Mouse (Mus musculus) brain, embryonic 14.5 days (tissue): Measurements from ENCODE around the gene Aldh9a1. TPM values are rescaled to one million over a fixed set of nuclear protein-coding genes. Genes with fewer than 3 reads are reported as not detected.
A peak's percentile ranks its signal among the peaks of the same experiment; 100 is the strongest.

ENCODE experiments used
- DNase-seq: peaks from one replicate; pipeline ENCODE4 v3.0.0-alpha.2; 2011; ENCODE audit warnings: low read depth
- CTCF ChIP-seq: fragments of 200-500 bp; IDR thresholded peaks from 2 replicates; pipeline ENCODE4 v1.5.1; 2012; ENCODE audit warnings: inconsistent platforms, mild to moderate bottlenecking, moderate library complexity, borderline replicate concordance; ENCODE audit not compliant: insufficient read depth, insufficient read length; ENCODE audit errors: extremely low read depth
- POLR2A ChIP-seq: fragments of 200-500 bp; IDR thresholded peaks from 2 replicates; pipeline ENCODE4 v1.6.1; 2012; ENCODE audit warnings: mild to moderate bottlenecking, inconsistent platforms, borderline replicate concordance; ENCODE audit not compliant: poor library complexity, insufficient read depth, insufficient read length, severe bottlenecking; ENCODE audit errors: extremely low read depth
- polyA plus RNA-seq: library from polyadenylated mRNA; depleted of rRNA; stranded (reverse); fragments of >200 nt; gene quantifications from 2 replicates; pipeline ENCODE4 v1.2.3, GENCODE M21; 2012

The Aldh9a1 gene
- polyA plus RNA-seq, 1 experiment: 28.5 TPM

DNA sequence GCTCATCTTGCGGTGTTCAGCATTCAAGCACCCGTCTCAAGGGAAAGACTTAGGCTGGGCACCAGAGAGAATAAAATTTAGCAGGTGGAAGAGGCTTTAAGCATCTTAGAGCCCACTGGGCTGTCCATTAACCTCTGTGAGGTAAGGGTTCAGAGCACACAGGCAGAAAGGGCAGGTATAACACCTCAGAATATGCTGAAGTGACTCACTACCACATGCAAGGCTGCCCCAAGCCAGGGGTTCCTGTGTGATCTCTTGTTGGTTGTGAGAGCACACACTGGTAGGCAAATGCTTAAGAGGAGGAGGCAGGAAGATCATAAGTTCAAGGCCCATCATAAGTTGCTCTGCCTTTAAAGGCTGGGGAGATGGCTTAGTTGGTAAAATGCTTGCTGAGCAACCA is 30.4 kb downstream of the Aldh9a1 start:
- DNase-seq: no peak
- no peak for TF ChIP-seq CTCF
- no peak for TF ChIP-seq POLR2A

DNA sequence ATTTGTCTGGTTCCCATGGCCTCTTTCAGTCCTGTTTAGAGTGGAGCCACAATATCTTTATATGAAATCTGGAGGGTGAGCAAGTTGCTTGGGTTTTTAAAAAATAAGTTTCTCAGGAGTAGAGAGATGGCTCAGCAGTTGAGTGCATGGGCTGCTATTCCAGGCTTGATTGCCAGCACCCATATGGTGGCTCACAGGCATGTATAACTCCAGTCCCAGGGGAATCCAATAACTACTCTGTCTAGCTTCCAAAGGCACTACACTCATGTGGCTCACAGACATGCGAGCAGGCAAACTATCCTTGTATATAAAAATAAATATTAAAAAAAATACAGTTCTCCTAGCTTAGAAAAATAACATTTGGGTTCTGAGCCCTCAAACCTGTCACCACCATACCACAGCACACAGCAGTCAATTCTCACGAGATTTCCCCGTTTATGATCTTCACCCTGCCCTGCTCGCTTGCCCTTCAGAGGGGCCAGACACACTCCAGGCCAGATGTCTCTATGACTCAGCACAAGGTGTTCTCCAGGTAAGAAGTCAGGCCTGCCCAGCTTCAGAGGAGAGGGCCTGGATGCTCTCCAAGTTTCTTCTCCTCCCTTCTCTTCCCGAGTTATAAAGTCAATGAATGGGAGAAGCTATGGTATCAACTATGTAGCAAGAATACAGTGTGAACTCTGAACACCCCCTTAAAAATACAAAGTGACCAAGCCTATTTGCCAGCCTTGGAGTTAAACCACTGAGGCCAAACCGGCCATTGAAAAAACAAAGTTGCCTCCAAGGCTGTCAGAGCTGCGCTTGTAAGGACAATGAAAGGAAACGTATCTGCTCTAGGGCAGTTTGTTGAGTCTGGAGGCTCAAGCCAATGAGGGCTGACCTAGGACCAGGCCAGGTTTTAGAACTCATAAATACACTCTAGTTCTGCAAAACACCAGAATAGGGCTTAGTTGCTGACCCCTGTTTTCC is 31.5 kb downstream of the Aldh9a1 start:
- DNase-seq: peak; percentile 32

DNA sequence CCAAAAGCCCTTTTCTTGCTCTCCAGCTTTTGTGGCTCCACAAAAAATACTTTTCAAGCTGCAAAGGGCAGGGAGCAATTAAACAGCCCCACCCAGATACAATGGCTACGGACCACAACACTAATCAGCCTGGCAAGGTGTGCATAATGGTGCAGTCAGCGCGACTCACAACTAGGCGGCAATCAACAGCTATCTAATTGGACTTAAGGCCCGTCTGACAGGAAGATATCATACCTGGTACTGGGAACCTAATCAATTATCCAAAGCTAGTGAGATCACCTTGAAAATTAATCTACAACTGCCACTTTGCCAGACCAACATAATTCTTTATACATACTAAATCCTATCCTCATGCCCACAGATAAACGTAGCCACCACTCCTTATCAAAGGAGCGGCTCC is 32.5 kb downstream of the Aldh9a1 start:
- TF ChIP-seq CTCF (no peak), POLR2A (no peak)

More for the DNA sequence above, 31.5 kb downstream of the Aldh9a1 start:
- TF ChIP-seq CTCF: no peak
- no peak for TF ChIP-seq POLR2A

DNA sequence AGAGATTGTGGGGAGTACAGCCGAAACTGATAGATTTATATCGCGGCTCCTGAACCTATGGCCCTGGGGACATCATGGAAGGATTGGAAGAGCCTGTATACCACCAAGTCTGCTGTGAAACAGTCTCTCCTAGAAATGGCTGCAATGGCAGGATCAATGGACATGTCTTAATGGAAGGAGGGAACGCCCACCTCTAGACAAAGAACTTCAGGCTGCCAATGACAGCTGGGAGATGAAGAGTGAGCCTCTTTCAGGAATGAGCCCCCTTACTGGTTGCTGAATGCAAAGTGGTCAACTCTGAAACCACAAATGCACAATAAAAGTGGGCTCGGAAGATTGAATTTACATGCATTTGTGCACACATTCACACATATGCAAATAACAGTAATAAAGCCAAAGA is 33.0 kb downstream of the Aldh9a1 start:
- no peak for DNase-seq
- TF ChIP-seq CTCF: no peak
- no peak for TF ChIP-seq POLR2A

More for the DNA sequence above, 32.5 kb downstream of the Aldh9a1 start:
- no peak for DNase-seq

GRCm38 (mm10) chr1:167383178-167383577 is 33.4 kb downstream of the Aldh9a1 start:
- TF ChIP-seq POLR2A (no peak), CTCF (no peak)
- no peak for DNase-seq

GRCm38 (mm10) chr1:167384156-167384555 is 34.4 kb downstream of the Aldh9a1 start:
- no peak for TF ChIP-seq CTCF
- TF ChIP-seq POLR2A: no peak
- DNase-seq: no peak

GRCm38 (mm10) chr1:167385211-167385610 is 35.4 kb downstream of the Aldh9a1 start:
- TF ChIP-seq POLR2A (no peak), CTCF (no peak)

DNA sequence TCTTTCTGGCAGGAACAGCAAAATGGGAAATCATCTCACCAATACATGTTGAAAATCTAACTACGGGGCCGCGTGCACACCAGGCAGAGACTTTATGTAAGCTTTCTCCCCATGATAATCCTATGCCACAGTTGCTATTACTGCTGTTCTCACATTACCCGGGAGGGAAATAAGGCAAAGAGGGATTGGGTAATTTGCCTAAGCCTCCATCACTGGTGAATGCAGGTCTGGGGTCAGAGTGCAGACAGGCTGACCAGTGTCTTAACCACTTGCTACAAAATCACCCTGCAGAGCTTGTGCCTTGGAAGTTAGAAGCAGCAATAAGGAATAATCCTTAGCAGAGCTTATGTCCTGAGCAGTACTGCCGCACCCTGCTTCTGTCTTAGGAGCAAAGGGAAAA is 35.8 kb downstream of the Aldh9a1 start:
- no peak for DNase-seq
- no peak for TF ChIP-seq CTCF
- no peak for TF ChIP-seq POLR2A

More at GRCm38 (mm10) chr1:167385211-167385610, 35.4 kb downstream of the Aldh9a1 start:
- no peak for DNase-seq

DNA sequence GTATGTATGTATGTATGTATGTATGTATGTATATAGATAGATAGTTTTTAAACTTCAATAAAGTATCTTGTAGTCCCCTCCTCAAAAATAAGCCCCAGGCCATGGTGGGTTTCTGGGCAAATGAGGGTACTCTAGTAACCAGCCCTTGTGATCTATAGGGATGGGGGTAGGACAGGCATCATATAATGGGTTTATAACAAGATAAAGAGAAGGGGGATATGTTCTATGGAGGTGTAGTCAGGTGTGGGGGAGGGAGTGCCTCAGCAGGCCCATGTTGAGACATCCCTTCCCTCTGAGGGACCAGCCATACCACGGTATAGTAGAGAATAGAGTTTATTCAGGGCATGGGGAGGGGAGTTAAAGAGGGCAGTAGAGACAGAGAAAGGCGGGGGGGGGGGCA is 36.7 kb downstream of the Aldh9a1 start:
- no peak for DNase-seq
- no peak for TF ChIP-seq POLR2A
- no peak for TF ChIP-seq CTCF

DNA sequence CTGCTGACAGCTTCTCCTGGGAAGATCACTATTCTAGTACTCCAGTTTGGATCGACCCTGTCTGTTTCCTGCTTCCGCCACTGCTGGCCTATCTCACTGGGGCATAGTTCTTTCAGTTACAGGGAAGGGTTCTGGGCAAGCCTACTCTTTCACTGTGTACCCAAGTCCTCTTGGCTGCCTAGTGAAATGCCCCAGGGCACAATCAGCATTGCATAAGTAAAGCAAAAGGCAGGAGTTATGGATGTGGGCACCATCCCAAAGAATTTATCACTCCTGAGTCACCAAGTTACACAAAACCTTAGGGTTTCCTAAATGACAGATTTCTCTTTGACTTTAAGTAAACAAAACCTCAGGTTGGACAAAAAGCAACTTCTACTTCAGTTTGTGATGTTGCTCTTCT is 37.5 kb downstream of the Aldh9a1 start:
- TF ChIP-seq POLR2A: no peak
- TF ChIP-seq CTCF: no peak

GRCm38 (mm10) chr1:167387796-167388195 is 38.0 kb downstream of the Aldh9a1 start:
- DNase-seq: no peak
- TF ChIP-seq POLR2A: no peak
- no peak for TF ChIP-seq CTCF

More for the DNA sequence above, 37.5 kb downstream of the Aldh9a1 start:
- no peak for DNase-seq

DNA sequence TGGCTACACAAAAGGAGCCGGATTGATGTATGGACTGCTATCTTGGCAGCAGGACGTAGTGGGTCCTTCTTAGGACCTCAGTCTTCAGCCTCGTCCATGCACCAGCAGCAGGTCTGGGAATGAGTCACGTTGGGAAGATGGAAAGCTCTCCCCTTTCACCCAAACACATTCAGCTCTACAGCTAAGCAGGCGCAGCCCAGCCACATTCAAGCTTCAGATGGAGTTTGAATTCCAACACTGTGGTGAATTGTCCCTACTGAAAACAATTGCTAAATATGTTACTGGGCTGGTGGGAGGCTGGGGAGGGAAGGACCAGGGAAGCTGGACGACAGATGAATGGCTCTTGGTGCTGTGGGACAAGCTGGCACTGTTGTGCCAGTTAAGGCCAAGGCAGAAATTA is 38.8 kb downstream of the Aldh9a1 start:
- TF ChIP-seq CTCF (no peak), POLR2A (no peak)
- no peak for DNase-seq

GRCm38 (mm10) chr1:167389584-167389983 is 39.8 kb downstream of the Aldh9a1 start:
- TF ChIP-seq CTCF: no peak
- TF ChIP-seq POLR2A: no peak
- DNase-seq: no peak

DNA sequence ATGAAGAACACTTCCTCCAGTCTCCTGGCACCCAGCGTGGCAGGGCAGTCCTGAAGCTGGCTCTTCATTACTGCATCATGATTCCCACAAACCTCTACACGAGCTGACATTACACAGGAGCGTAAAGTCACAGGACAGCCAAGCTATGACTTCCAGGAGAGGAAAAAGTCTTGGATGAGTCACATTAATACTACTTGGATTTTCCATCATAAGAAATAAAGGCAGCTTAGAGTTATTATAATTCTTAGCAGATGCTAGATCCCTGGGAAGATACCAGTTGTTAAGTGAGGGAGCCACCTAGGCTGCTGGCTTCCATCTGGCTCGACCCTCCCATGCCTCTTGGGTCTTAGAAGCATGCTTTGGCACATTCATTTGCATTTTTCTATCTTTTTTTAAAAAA is 40.6 kb downstream of the Aldh9a1 start:
- TF ChIP-seq POLR2A (no peak), CTCF (no peak)
- DNase-seq: no peak
